Mouse (Mus musculus) midbrain, embryonic 11.5 days (tissue): Measurements from ENCODE around the gene Aagab. TPM values are rescaled to one million over a fixed set of nuclear protein-coding genes. Genes with fewer than 3 reads are reported as not detected.

Experiments
- ATAC-seq: fragments of 200-750 bp; cut with Nextera tagmentation; 2 replicates; pipeline ENCODE4 v1.8.0; 2017; ENCODE audit warnings: moderate TSS enrichment, moderate library complexity; ENCODE audit not compliant: low FRiP score
- DNase-seq: peaks from one replicate; pipeline ENCODE4 v3.0.0; 2015; ENCODE audit warnings: low spot score; ENCODE audit errors: missing footprints
- H3K27ac ChIP-seq: fragments of 300-500 bp; sonication (generic); 2 replicates; pipeline ENCODE4 v1.5.1; 2014; ENCODE audit warnings: low read depth, low read length
- H3K27me3 ChIP-seq: fragments of 300-500 bp; sonication (generic); 2 replicates; pipeline ENCODE4 v1.6.1; 2014; ENCODE audit warnings: mild to moderate bottlenecking, low read length, moderate library complexity, mixed read lengths; ENCODE audit not compliant: control insufficient read depth, insufficient read depth
- H3K36me3 ChIP-seq: fragments of 300-500 bp; sonication (generic); 2 replicates; pipeline ENCODE4 v1.6.1; 2014; ENCODE audit warnings: mild to moderate bottlenecking, low read length, moderate library complexity, mixed read lengths; ENCODE audit not compliant: control insufficient read depth, insufficient read depth
- H3K4me1 ChIP-seq: fragments of 300-500 bp; sonication (generic); 2 replicates; pipeline ENCODE4 v1.6.1; 2014; ENCODE audit warnings: low read length; ENCODE audit not compliant: control insufficient read depth, insufficient read depth
- H3K4me2 ChIP-seq: fragments of 300-500 bp; sonication (generic); 2 replicates; pipeline ENCODE4 v1.6.1; 2014; ENCODE audit warnings: mild to moderate bottlenecking, moderate library complexity
- H3K4me3 ChIP-seq: fragments of 300-500 bp; sonication (generic); 2 replicates; pipeline ENCODE4 v1.5.1; 2014; ENCODE audit warnings: low read depth, low read length
- H3K9ac ChIP-seq: fragments of 300-500 bp; sonication (generic); 2 replicates; pipeline ENCODE4 v1.6.1; 2014; ENCODE audit warnings: low read length
- H3K9me3 ChIP-seq: fragments of 300-500 bp; sonication (generic); 2 replicates; pipeline ENCODE4 v1.6.1; 2016; ENCODE audit warnings: low read length; ENCODE audit not compliant: control insufficient read depth
- WGBS: fragments of 180-500 bp; shearing (Covaris S2); extraction: QIAGEN DNeasy Blood & Tissue Kit; methylation state at CpG from one replicate; pipeline ENCODE4 v1.1.7; 2014; 5-methylcytosine and 5-hydroxymethylcytosine counted together
- polyA plus RNA-seq: library from polyadenylated mRNA; unstranded; fragments of >200 nt; fragmentation: Nextera tagmentation; extraction: Ambion mirVana; gene quantifications from 2 replicates; pipeline ENCODE4 v1.2.1, GENCODE M21; 2014

Aagab gene
- polyA plus RNA-seq, 1 experiment from 2014 or later, result 57.7 TPM

DNA sequence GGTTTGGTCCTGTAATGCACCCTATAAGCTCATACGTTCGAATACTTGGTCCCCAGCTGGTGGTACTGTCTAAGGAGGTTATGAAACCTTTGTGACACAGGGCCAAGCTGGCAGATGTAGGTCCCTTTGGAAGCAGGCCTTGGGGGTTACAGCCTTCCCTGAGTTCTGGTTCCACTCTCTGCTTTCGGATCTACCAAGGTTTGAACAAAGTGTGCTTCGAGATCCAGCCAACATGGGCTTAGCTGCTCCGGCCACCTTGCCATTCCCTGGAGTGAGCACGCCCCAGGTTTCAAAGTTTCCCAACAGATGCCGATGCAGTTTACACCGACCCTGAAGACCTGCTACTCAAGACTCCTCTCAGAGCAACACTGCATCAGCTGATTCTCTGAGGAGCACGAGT lies 56.0 kb downstream of the Aagab start:
- Histone ChIP-seq H3K27ac (no peak overlapping the region), H3K4me1 (peaks cover 7% of the 10 kb centered on the region), H3K27me3 (no peaks in the 10 kb centered on the region), H3K36me3 (peaks cover 7% of the 10 kb centered on the region), H3K9ac (no peak overlapping the region), H3K4me2 (no peak overlapping the region), H3K9me3 (no peaks in the 10 kb centered on the region), H3K4me3 (no peak overlapping the region)
- DNase-seq (no peak), ATAC-seq (no peak)
- WGBS, result 92% methylated on average over 9 of the region's 9 CpGs

DNA sequence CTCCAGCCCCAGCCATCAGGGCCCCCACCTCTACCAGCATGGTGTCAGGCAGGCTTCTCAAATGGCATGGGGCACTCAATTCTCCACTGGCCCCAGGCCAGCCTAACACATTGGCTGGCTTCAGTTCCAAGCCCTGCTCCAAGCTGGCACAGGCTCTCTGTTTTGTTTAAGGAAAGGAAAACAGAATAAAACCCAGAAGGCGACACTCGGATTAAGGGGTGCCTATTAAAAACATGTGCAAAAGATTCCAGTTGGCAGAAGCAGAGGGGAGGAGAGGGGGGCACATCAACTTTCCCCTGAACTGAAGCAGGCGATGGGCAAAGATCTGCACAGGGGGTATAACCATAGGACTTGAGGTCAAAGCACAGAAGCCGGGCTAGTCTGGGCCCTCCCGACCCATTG lies 56.5 kb downstream of the Aagab start:
- no peak for DNase-seq
- Histone ChIP-seq H3K4me1 (peaks cover 2% of the 10 kb centered on the region; the same call in 1 of the 2 replicates), H3K36me3 (peaks cover 7% of the 10 kb centered on the region), H3K4me3 (no peak overlapping the region), H3K4me2 (no peak overlapping the region), H3K27me3 (no peaks in the 10 kb centered on the region), H3K27ac (no peak overlapping the region), H3K9me3 (no peaks in the 10 kb centered on the region), H3K9ac (no peak overlapping the region)
- WGBS, result 89% methylated on average over 5 of the region's 5 CpGs
- ATAC-seq, result no peak

DNA sequence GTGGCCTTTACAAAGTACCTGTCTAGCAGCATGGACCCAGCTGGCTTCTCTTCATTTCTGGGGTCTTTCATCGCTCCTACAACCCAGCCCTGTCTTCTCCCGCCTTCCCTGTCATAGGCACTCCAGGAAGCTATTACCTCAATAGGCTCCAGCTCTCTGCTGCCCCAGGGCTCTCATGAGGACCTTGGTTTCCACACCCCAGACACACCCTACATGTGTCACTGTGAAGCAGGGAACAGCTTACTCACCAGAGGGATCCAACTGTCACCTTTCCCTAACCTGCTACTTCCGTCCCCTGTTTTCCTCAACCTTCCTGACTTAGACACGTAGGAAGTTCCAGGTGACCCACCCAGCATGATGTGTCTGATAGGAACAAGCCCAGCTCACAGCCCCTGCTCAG lies 57.6 kb downstream of the Aagab start:
- H3K27ac ChIP-seq, result no peak overlapping the region
- peaks cover 7% of the 10 kb centered on the region for H3K36me3 ChIP-seq
- no peak for DNase-seq
- no peak for ATAC-seq
- no peaks in the 10 kb centered on the region for H3K9me3 ChIP-seq
- H3K4me3 ChIP-seq, result no peak overlapping the region
- no peak overlapping the region for H3K9ac ChIP-seq
- no peaks in the 10 kb centered on the region for H3K27me3 ChIP-seq
- H3K4me1 ChIP-seq, result peaks cover 3% of the 10 kb centered on the region; the same call in 1 of the 2 replicates
- H3K4me2 ChIP-seq, result no peak overlapping the region
- 94% methylated on average over 4 of the region's 4 CpGs for WGBS

DNA sequence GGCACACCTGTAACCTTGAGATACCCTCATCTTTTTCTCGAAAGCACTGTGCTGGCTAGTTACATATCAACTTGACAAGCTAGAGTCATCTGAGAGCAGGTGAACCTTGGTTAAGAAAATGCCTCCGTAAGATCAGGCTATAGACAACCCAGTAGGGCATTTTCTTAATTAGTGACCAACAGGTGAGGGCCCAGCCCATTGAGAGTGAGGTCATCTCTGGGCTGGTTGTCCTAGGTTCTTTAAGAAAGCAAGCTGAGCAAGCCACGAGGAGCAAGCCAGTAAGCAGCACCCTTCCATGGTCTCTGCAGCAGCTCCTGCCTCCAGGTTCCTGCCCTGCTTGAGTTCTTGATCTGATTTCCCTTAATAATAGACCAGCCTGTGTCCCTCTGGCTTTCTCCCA lies 58.2 kb downstream of the Aagab start:
- Histone ChIP-seq H3K36me3 (peaks cover 9% of the 10 kb centered on the region), H3K9me3 (no peaks in the 10 kb centered on the region), H3K4me1 (peaks cover 8% of the 10 kb centered on the region), H3K4me3 (no peak overlapping the region), H3K27ac (no peak overlapping the region), H3K4me2 (no peak overlapping the region), H3K9ac (no peak overlapping the region), H3K27me3 (no peaks in the 10 kb centered on the region)
- 94% methylated on average over 3 of the region's 3 CpGs for WGBS
- ATAC-seq, result no peak
- no peak for DNase-seq

DNA sequence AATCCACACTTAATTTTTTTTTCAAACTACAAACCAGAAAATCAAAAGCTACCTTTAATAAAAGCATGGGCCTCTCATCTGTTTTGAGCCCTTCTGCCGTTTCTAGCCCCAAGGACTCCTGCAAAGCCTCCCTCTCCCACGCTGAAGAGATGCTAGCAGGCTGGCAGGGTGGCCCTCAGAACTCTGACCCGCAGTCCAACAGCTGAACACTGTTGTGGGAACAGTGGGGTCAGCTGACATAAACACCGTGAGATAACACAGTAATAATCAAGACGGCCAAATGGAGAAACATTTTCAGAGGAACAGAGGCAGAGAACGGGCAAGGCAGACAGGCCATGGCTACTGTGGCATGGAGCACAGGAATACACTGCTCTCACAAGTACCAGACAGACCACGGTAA lies 60.3 kb downstream of the Aagab start:
- Histone ChIP-seq H3K27ac (no peak overlapping the region), H3K4me1 (peaks cover 16% of the 10 kb centered on the region), H3K9ac (no peak overlapping the region), H3K4me2 (no peak overlapping the region), H3K9me3 (no peaks in the 10 kb centered on the region), H3K36me3 (peaks cover 9% of the 10 kb centered on the region), H3K4me3 (no peak overlapping the region), H3K27me3 (no peaks in the 10 kb centered on the region)
- WGBS, result 87% methylated on average over 7 of the region's 7 CpGs
- ATAC-seq, result no peak
- no peak for DNase-seq

DNA sequence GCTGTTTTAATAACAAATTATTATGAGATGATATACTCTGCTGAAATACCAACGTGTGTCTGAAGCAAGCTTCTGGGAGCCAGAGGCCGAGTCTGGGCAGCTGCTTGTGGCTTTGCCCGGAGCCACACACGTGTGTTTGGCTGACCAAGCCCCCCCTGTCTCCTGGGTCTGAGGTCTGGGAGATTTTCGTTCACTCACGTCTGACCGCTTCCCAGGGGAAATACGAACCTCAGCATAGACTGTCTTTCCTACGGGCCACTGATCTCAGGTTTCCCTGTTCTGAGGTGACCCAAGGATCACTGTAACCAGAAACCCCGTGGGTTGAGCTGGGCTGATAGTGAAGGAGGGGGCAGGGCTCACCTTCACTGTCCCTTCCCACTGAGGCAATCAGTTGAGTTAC lies 60.8 kb downstream of the Aagab start:
- Histone ChIP-seq H3K4me1 (peaks cover 16% of the 10 kb centered on the region), H3K27me3 (no peaks in the 10 kb centered on the region), H3K9ac (no peak overlapping the region), H3K36me3 (peaks cover 9% of the 10 kb centered on the region), H3K4me3 (no peak overlapping the region), H3K27ac (no peak overlapping the region), H3K4me2 (no peak overlapping the region), H3K9me3 (no peaks in the 10 kb centered on the region)
- DNase-seq (no peak), ATAC-seq (no peak)
- WGBS, result 70% methylated on average over 10 of the region's 10 CpGs

DNA sequence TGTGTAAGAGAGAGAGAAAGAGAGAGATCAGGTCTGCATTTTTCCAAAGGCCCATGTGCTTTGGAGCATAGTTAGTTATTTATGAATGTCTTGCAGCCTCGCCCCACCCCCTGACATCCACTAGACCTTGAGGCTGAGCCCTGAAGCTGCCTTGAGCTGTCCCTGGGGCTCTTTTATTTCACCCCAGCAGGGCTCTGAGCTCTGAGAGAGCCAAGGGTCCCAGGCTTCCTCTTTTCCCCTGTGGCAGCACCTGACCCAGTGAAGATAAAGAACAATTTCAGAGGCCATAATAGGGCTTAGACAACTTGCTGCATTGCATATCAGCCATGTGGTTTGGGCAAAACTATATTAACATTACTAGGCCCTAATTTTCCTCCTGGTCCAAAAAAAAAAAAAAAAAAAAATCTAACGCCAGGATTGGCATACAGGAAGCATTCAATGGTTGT lies 61.9 kb downstream of the Aagab start:
- no peak overlapping the region for H3K4me2 ChIP-seq
- no peak overlapping the region for H3K9ac ChIP-seq
- no peaks in the 10 kb centered on the region for H3K27me3 ChIP-seq
- no peak overlapping the region for H3K4me3 ChIP-seq
- no peaks in the 10 kb centered on the region for H3K9me3 ChIP-seq
- WGBS, result 87% methylated on average over 2 of the region's 2 CpGs
- peaks cover 16% of the 10 kb centered on the region for H3K4me1 ChIP-seq
- no peak overlapping the region for H3K27ac ChIP-seq
- DNase-seq (no peak), ATAC-seq (no peak)
- H3K36me3 ChIP-seq, result peaks cover 9% of the 10 kb centered on the region

DNA sequence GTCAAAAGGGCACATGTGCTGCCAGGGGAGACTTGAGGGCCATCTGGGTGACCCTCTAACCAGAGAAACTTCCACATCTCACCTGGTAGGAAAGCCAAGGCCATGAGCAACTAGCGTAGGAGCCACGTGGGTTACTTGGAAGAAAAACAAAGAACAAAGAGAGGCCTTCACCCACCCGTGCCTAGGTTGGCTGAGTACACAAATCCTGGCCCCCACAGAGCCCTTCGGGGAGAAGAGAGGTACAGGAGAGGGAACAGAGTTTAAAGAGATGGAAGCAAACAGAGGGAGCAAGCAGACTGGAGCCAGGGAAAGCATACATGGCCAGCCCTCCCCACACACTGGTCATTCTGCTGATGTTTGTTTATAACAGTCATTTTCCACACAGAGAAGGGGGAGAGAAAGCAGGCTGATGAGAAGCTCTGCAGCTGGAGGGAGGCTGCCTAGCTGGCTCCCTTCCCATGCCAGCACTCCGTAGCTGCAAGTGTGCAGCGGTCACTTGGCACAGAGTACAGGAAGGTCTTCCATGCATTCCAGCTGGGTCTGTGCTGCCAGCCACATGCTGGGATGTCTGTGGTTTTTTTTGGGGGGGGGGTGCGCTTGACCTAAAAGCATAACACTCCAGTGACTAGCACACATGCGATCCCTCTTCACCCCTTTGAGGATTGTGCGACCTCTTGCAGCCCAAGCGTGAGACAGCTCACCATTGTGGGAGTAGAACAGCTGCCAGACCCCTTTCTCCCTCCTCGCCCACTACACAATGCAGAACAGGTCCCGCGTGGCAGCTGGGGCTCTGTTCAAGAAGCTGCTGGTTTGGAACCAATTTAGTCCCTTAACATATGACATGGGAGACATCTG lies 62.6 kb downstream of the Aagab start:
- Histone ChIP-seq H3K9ac (0 out of 2 replicates have a peak overlapping the region, but pooled peaks have one; percentile 12), H3K4me2 (no peak overlapping the region), H3K4me3 (no peak overlapping the region), H3K27ac (no peak overlapping the region; the same call in 1 of the 2 replicates), H3K27me3 (no peaks in the 10 kb centered on the region), H3K36me3 (peaks cover 9% of the 10 kb centered on the region), H3K4me1 (peaks cover 16% of the 10 kb centered on the region), H3K9me3 (no peaks in the 10 kb centered on the region)
- WGBS, result 49% methylated on average over 13 of the region's 13 CpGs
- DNase-seq (peak; percentile 86), ATAC-seq (peak; percentile 52; the same call in 1 of the 2 replicates)

DNA sequence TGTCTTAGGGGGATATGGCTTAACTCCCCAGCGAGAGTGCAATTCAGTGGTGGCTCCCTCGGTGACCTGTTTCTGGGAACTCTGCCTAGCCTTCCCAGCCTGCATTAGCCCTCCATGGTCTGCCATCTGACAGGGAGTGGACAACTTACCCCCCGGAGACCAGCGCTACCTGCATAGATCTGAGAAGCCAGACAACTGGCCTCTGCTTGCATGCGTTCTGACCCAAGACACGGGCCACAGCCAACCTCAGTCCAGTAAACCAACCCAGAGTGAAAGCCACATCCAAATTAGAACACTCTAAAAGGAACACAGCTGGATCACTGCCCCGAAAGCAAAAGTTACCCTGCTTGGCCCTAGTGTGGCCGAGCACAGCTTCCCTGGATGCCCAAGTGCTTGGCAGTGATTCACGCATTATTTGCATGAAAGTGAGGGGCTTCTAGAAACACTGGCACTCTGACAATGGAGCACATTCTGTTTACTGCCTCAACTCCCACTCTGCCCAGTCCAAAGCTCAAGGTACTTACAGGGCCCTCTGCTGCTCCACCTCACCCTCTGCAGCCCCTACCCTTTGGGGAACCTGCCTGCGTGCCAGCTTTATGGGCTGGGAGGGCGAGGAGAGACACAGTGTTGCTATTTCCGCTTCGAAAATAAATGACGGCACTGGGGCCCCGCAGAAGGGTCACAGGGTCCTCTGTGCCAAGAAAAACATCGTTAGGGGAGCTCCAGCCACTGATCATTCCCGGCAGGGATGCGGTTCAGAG lies 64.3 kb downstream of the Aagab start:
- Histone ChIP-seq H3K9me3 (no peaks in the 10 kb centered on the region), H3K4me1 (peaks cover 16% of the 10 kb centered on the region), H3K27ac (no peak overlapping the region; the same call in 1 of the 2 replicates), H3K4me3 (no peak overlapping the region), H3K27me3 (no peaks in the 10 kb centered on the region), H3K36me3 (peaks cover 3% of the 10 kb centered on the region; the same call in 1 of the 2 replicates), H3K4me2 (no peak overlapping the region), H3K9ac (no peak overlapping the region)
- ATAC-seq (no peak), DNase-seq (no peak)
- 86% methylated on average over 18 of the region's 18 CpGs for WGBS
